Mouse (Mus musculus) gastrocnemius, adult 2 months (tissue): ENCODE measurements at regions not wholly inside any gene's neighbourhood (a gene's known extent, or its start where the extent isn't known, plus 50 kb on each side); places are given as distances from the start of the nearest gene placed in this dataset.

Experiments
- DNase-seq: peaks from one replicate; pipeline ENCODE4 v3.0.0; 2022
- H3K27ac ChIP-seq: fragments of 200-600 bp; 2 replicates; pipeline ENCODE4 v1.8.1; 2022; ENCODE audit warnings: mild to moderate bottlenecking
- H3K4me3 ChIP-seq: fragments of 200-600 bp; 2 replicates; pipeline ENCODE4 v1.8.1; 2022; ENCODE audit warnings: mild to moderate bottlenecking, moderate library complexity
- CTCF ChIP-seq: fragments of 200-600 bp; IDR thresholded peaks from 2 replicates; pipeline ENCODE4 v1.8.1; 2022; ENCODE audit warnings: antibody characterized with exemption, mild to moderate bottlenecking, moderate library complexity
- intact Hi-C: fragments of 180-260 bp; cut with DNase I; formaldehyde crosslinking; loops from one replicate; pipeline ENCODE4 v1.15.1; 2025

DNA sequence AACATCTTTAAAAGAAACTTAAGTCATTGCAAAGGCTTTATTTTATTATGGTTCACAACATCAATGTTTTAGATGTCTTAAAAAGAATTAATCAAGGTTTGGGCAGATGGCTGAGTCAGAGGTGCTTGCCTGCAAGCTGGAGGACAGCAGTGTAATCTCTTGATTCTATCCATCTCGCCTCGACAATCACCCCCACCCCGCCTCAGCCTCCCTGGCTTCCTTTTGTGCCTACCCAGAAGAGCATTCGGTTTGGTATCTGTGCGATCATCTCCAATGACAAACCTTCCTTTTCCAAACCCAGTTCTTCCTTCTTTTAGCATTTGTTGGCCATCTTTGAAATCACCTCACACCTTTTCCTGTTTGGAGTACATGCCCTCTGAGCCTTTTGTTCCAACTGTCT, 246.2 kb upstream of the Far2 start:
- DNase-seq, result no peak
- Histone ChIP-seq H3K4me3 (no peak overlapping the region), H3K27ac (no peak overlapping the region)
- no peak for TF ChIP-seq CTCF
- intact Hi-C loops, result no loop called here

DNA sequence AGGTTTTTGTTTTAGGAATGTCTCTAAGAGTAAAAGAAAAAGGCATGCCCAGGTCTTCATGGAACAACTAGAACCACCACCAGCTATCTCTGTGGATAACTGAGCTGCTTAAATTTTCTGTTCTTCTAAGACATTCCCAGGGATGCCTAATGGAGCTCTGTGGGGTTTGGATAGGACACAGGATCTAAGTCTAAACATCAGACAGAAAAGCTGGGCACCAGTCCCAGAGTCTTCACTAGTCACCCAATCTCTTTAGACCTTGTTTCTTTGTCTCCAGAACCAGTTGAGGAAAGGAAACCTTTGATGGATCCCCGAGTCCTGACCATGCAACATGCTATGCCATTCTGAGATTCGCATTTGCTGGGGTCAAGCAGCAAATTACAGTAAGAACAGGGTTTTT, 243.2 kb upstream of the Far2 start:
- no peak overlapping the region for H3K4me3 ChIP-seq
- no peak overlapping the region for H3K27ac ChIP-seq
- no peak for DNase-seq
- no peak for TF ChIP-seq CTCF
- intact Hi-C loops, result no loop called here

DNA sequence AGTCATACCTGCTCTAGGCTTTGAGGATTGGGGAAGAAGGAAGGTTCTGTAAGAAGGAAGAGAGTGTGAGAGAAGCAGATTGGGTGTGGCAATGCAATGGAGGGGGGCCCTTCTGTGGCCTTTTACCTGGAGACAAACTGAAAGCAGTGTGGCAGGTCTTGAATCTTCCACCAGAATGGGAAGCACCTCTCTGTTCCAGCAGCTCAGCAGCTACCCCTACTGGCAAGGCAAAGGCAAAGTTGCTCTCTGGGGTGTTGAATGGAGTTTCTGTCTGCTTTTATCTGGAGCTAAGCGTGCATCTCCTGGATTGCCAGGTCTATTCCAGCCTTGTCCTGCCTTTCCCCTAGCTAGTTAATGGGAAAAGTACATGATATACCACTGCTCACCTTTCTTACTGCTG, 236.3 kb upstream of the Far2 start:
- peak; percentile 77 for DNase-seq
- intact Hi-C loops, result loop anchor here (10.0 kb wide), 1 partner anchor 786 kb away; no protein-coding TSS in a partner anchor
- Histone ChIP-seq H3K27ac (no peak overlapping the region), H3K4me3 (no peak overlapping the region)
- TF ChIP-seq CTCF, result peak; percentile 87

DNA sequence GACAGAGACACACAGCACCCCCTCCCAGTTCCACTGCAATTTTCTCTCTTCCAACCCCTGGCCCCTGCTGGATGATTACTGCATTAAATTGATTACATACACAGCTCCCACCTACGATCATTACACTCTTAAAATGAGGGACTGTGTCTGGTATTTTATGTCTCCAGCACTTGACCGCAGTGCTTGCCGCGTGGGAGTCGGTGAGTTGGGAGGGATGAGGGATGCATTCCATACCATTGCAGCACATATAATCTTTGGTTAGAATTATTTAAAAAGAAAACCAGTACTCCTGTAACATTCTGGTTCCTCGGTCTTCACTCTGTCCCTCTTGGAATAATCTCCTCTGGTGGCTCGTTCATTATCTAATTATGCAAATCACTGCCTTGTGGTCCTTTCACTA, 230.2 kb upstream of the Far2 start:
- intact Hi-C loops, result loop anchor here (10.0 kb wide), 1 partner anchor 792 kb away; no protein-coding TSS in a partner anchor
- H3K4me3 ChIP-seq, result no peak overlapping the region
- no peak for TF ChIP-seq CTCF
- no peak overlapping the region for H3K27ac ChIP-seq
- no peak for DNase-seq

DNA sequence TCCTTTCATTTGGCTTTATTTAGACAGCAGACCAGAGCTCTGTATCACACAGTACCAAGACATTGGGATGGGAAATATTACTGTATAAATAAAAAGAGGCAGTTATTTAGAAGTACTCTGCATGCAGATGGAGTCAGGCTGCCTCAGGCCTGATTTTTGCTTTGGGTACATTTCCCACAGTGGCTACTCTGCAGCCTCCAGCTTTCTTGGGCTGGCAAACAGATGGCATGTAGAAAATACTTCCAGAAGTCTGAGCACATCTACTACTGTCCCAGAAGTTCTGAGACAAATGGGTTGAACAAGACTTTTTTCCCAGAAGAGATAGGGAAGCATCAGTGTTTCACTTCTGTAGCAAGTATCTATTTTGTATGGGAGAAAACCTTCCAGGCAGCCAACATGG, 229.8 kb upstream of the Far2 start:
- intact Hi-C loops, result loop anchor here (10.0 kb wide), 1 partner anchor 792 kb away; no protein-coding TSS in a partner anchor
- DNase-seq, result no peak
- Histone ChIP-seq H3K4me3 (no peak overlapping the region), H3K27ac (no peak overlapping the region)
- no peak for TF ChIP-seq CTCF

DNA sequence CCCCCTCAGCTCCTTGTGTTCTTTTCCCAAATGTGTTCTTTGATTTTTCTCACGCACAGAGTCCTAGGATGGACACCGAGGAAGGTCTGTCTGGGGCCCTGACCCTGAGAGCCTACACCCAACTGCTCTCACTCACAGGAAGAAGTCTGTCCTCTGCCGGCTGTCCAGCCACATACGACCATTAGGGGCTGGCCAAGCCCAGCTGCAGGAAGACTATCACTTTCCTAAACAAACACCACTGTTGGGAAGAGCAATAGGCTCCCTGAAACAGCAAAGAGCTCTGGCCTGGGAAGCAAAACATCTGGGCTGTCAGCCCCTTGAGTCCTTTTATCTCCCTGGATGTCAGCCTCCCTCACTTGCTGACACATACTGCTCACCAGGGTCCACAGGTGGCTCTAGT, 224.8 kb upstream of the Far2 start:
- no peak overlapping the region for H3K4me3 ChIP-seq
- intact Hi-C loops, result loop anchor here (10.0 kb wide), 1 partner anchor 123 kb away; no protein-coding TSS in a partner anchor
- DNase-seq, result peak; percentile 41
- no peak overlapping the region for H3K27ac ChIP-seq
- peak; percentile 7; the same call in 1 of the 2 replicates for TF ChIP-seq CTCF

DNA sequence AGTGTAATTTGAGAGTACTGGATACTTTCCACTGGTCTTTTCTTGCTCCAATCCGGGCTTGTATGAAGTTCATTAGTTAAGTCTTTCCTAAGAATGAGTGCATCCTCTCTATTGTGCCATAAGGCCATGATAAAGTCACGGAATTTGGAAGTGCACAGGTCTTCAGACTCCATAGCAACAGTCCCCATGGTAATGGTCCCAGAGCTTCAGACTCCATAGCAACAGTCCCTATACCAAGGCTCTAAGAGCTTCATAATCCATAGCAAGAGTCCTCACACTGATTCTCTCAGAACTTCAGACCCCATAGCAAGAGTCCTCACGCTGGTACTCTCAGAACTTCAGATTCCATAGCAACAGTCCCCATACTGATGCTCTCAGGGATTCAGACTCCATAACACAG, 214.5 kb upstream of the Far2 start:
- Histone ChIP-seq H3K4me3 (no peak overlapping the region), H3K27ac (no peak overlapping the region)
- TF ChIP-seq CTCF, result no peak
- no peak for DNase-seq
- intact Hi-C loops, result no loop called here

DNA sequence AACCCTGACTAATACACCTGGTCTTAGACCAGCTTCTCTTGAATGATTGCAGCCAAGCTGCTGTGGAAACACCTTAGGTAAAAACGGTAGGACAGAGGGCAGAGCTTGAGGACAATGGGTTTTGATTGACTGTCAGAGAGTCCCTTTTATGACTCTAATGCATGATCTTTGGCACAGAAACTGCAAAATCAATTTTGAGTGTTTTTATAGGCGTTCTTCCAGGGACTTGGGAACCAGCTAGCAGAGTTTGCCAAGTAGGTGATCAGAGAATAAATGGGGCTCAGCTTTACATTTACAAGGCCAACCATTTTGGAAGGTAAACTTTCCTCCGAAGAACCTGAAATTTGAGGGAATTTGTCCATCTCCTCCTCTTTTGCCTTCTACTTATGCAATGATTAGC, 213.6 kb upstream of the Far2 start:
- no peak for DNase-seq
- intact Hi-C loops, result no loop called here
- H3K4me3 ChIP-seq, result no peak overlapping the region
- no peak for TF ChIP-seq CTCF
- H3K27ac ChIP-seq, result no peak overlapping the region

DNA sequence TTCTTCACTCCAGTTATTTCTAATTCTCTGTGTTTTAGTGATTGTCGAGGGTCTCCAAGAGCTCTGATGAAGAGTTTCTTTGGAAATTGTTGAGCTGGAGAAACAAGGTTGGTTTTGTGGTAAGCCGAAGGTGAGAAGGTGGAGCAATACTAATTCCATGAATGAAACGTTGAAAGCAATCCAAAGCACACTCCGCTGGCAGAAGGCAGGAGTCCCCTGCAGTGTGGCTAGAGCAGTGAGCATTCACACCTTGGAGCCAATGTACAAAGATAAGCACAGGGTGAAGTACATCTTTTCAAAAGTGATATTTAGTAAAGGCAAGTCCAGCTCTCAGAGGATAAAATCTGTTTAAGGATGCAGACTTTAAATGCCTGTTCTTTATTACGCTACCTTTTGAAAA, 208.2 kb upstream of the Far2 start:
- no peak overlapping the region for H3K4me3 ChIP-seq
- no peak overlapping the region for H3K27ac ChIP-seq
- no peak for TF ChIP-seq CTCF
- no peak for DNase-seq
- intact Hi-C loops, result no loop called here

DNA sequence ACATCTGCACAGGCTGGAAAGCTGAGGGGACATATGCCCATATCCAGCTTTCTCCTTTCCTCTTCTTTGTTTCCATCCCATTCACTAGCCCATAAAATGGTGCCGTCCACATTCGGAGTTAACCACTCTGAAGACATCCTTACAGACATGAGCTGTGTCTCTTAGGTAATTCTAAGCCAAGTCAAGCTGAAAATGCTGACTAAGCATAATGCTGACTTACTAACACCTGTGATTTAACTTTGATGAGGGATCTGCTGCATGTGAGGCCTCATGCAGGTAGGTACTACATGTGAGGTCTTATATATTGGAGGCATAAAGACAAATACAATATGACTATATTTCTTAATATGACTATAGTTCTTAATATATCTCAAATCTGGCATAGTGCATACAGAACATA, 197.1 kb upstream of the Far2 start:
- H3K4me3 ChIP-seq, result no peak overlapping the region
- DNase-seq, result no peak
- no peak overlapping the region for H3K27ac ChIP-seq
- no peak for TF ChIP-seq CTCF
- intact Hi-C loops, result no loop called here

DNA sequence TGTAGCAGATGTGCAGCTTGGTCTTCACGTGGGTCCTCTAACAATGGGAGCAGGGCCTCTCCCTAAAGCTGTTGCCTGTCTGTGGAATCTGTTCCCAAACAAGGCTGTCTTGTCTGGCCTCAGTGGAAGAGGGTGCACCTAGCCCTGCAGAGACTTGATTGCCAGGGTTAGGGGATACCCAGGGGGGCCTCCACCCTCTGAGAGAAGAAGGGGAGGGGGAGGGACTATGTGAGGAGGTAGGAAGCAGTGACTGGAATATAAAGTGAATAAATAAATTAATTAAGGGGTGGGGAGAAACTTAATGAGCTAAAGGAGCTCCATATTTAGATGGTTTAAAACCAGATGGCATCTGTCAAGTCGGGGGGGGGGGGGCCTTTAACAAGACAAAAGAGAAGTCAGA, 185.9 kb upstream of the Far2 start:
- intact Hi-C loops, result no loop called here

DNA sequence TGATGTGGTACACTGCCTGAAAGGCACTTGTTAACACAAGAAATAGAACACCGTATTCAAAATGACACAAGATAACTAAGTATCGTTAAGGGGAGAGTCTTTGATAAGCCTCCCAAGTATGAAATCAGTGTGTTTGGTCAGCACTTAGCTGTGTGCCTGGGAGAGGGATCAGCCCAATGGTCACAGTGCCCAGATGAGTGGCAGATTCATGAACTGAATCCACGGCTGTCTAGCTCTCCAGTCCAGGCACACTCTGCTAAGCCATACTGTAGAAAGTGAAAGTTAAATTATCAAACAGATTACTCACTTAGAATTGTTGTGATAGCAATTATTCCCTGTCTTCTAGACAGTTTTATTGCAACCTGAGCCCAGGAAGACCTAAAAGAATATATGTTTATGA, 176.0 kb upstream of the Far2 start:
- DNase-seq, result no peak
- Histone ChIP-seq H3K27ac (no peak overlapping the region), H3K4me3 (no peak overlapping the region)
- TF ChIP-seq CTCF, result no peak
- intact Hi-C loops, result no loop called here

More for the DNA sequence above, 185.9 kb upstream of the Far2 start:
- TF ChIP-seq CTCF, result no peak
- DNase-seq, result no peak
- H3K4me3 ChIP-seq, result no peak overlapping the region
- H3K27ac ChIP-seq, result no peak overlapping the region

DNA sequence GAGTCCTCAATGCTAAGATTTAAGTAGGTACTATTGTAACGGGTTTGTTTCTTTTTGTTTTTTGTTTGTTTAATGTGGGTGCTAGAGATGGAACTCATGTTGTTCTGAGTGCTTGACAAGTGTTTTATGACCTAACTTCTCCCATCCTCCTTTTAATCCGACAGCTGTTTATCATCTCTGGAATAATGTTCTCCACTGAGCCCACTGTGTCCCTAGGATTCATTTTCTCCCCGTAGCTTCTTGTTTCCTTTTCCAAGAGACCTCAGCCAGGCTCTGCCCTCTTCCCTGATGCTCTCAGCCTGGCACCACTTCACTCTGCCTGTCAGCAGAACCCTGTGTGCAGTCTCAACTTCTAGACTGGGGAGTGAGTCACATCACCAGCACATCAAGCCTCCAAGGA, 173.9 kb upstream of the Far2 start:
- no peak for TF ChIP-seq CTCF
- intact Hi-C loops, result no loop called here
- Histone ChIP-seq H3K27ac (no peak overlapping the region), H3K4me3 (no peak overlapping the region)
- no peak for DNase-seq

DNA sequence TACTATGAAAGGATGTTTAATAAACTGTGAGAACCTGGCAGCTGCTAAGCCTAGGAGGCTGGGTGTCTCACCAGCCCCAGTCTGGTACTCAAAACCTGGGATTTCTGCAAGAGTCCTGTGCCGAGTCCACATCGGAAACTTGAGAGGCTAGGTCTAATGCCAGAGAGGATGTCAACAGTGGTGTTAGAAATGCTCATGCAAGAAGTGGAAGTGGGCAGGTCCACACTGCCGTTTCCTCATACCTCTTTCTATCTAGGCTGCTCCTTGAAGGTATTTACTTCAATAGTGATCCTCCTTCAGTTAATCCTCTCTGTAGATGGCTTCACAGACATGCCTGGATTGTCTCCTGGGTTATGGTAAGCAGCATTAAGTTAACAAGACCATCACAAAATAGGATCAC, 168.6 kb upstream of the Far2 start:
- DNase-seq, result no peak
- intact Hi-C loops, result no loop called here
- Histone ChIP-seq H3K27ac (no peak overlapping the region), H3K4me3 (no peak overlapping the region)
- TF ChIP-seq CTCF, result no peak

DNA sequence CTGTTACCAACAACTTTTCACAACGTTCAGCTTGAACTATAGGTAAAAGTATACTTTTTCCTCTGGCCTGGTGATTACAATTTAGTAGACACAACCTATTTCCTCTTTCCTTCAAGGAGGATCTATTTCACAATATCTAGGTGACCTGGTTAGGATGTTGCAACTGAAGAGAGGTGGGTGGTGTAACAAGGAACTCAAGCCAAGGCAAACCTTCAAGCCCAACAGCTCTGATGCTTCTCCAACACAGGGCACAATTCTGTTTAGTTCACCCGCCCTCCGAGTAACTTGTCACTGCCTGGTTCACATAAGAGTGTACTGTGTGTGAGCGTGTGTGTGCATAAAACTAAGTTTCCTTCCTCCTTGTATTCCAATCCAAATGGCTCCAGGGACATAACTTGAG, 161.2 kb upstream of the Far2 start:
- intact Hi-C loops, result no loop called here
- no peak for TF ChIP-seq CTCF
- Histone ChIP-seq H3K27ac (no peak overlapping the region), H3K4me3 (no peak overlapping the region)
- DNase-seq, result no peak
